Mouse (Mus musculus): Measurements from ENCODE around the gene Bmt2. TPM values are rescaled to one million over a fixed set of nuclear protein-coding genes. Genes with fewer than 3 reads are reported as not detected.
A peak's percentile ranks its signal among the peaks of the same experiment; 100 is the strongest.

Bmt2 gene
- polyA plus RNA-seq (2015; fragmentation: Nextera tagmentation; extraction: Ambion mirVana) = 4.6 and 9.2 TPM in 2 replicates

DNA sequence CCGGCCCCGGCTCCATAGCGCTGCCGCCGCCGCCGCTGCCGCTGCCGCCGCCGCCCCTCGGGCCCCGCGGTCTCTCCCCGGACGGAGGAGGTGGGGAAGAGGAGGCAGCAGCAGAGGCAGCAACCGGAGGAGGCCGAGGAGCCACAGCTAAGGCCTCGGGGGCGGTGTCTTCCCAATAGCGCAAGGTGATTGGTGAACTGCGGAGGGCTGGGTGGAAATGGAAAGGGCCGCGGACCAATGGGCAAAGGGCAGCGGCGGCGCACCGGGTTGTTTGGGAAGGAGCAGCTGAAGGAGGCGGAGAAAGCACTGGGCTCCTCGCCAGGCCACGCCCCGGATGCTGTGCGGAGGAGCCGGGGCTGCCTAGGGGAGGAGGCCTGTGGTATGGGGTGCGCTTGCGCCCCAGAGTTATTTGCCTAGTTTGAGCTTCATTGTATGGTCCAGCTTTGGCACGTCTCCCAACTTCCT is at the start of gene Bmt2:
Gene Bmt2, minus strand, starts transcription at position 149 of the 465 bp plus-strand sequence.
- 0% methylated on average over 33 of the region's 37 CpGs for WGBS
- ATAC-seq = peak; percentile 100
- Histone ChIP-seq H3K4me2 (ENCODE audit: low read depth, low read length) (peak within 1 kb of the TSS; percentile 86), H3K27ac (ENCODE audit: low read length) (peak within 1 kb of the TSS; percentile 93), H3K4me3 (ENCODE audit: low read length) (peak within 1 kb of the TSS; percentile 94), H3K9ac (ENCODE audit: low read depth, low read length) (peak within 1 kb of the TSS; percentile 98), H3K9me3 (ENCODE audit: control insufficient read depth, low read length) (no peaks in the 10 kb centered on the region), H3K4me1 (ENCODE audit: control insufficient read depth, insufficient read depth, low read length) (no peaks in the 10 kb centered on the region; the same call in 1 of the 2 replicates), H3K27me3 (replicated peaks; ENCODE audit: control insufficient read depth, insufficient read depth, low read length) (no peaks in the 10 kb centered on the region), H3K36me3 (ENCODE audit: control insufficient read depth, insufficient read depth, low read length) (no peaks in the 10 kb centered on the region)

DNA sequence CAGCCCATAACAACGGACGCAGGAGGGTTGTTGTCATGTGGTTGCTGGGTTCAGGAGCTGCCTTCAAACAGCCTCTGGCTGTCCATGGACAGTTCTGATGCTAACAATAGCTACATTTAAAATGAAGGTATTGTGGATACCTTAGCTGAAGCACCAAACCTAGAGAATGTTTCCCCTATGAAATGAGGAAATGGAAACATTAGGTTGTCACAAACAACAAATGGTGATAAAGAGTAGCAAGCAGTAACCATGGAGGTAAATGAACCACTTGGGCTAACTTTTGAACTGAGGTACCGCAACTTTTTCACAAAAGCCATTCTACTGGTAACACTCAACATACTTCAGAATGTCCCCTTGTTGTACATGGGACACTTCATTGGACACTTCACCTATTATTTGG is 44.4 kb upstream of the Bmt2 start:
- H3K9me3 ChIP-seq (ENCODE audit: control insufficient read depth, low read length) = no peaks in the 10 kb centered on the region
- H3K36me3 ChIP-seq (ENCODE audit: control insufficient read depth, insufficient read depth, low read length) = no peaks in the 10 kb centered on the region
- no peak overlapping the region for H3K4me3 ChIP-seq (ENCODE audit: low read length)
- no peak overlapping the region for H3K9ac ChIP-seq (ENCODE audit: low read depth, low read length)
- H3K27me3 ChIP-seq (replicated peaks; ENCODE audit: control insufficient read depth, insufficient read depth, low read length) = no peaks in the 10 kb centered on the region
- no peak overlapping the region for H3K27ac ChIP-seq (ENCODE audit: low read length)
- no peak for ATAC-seq
- H3K4me1 ChIP-seq (ENCODE audit: control insufficient read depth, insufficient read depth, low read length) = no peaks in the 10 kb centered on the region
- 95% methylated on average over 3 of the region's 3 CpGs for WGBS
- H3K4me2 ChIP-seq (ENCODE audit: low read depth, low read length) = no peak overlapping the region

DNA sequence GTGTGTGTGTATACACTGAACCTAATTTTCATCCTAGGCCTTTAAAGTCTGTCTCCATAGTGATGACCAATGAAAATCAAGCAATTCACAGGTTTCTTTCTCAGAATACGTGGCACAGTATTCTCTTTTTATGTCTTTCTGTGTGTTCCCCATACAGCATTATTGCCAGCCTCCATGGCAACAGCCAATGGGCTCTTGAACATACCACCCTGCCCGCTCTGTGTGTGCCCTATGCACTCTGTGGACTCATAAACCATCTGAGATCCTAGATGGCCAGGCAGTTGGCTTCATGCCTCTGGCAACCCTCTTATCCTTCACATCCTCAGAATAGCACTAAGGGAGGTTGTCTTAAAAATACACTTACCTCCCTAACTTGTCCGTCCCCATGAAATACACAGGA is 37.1 kb upstream of the Bmt2 start:
- no peak overlapping the region for H3K9ac ChIP-seq (ENCODE audit: low read depth, low read length)
- H3K27ac ChIP-seq (ENCODE audit: low read length) = no peak overlapping the region
- WGBS = 82% methylated on average over 3 of the region's 3 CpGs
- no peaks in the 10 kb centered on the region for H3K27me3 ChIP-seq (replicated peaks; ENCODE audit: control insufficient read depth, insufficient read depth, low read length)
- H3K9me3 ChIP-seq (ENCODE audit: control insufficient read depth, low read length) = no peaks in the 10 kb centered on the region
- no peak overlapping the region for H3K4me3 ChIP-seq (ENCODE audit: low read length)
- H3K36me3 ChIP-seq (ENCODE audit: control insufficient read depth, insufficient read depth, low read length) = no peaks in the 10 kb centered on the region
- H3K4me1 ChIP-seq (ENCODE audit: control insufficient read depth, insufficient read depth, low read length) = no peaks in the 10 kb centered on the region
- H3K4me2 ChIP-seq (ENCODE audit: low read depth, low read length) = no peak overlapping the region
- no peak for ATAC-seq

DNA sequence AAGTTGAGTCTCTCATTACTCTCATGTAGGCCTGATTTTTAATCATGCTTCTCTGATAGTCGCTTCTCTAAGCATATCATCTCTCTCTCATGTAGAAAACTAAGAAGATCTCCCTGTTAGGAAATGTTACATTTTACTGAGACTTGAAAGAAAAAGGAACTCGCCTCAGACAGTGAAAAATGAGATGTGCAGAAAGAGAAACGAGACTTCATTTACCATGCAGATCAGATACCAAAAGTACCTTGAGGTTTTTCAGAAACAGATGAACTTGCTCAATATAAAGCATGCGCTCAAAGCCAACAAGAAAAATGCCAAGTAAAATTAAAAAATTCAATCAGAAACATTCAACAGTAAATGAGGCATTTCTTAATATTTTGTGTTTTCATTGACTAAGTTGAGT is 19.1 kb upstream of the Bmt2 start:
- Histone ChIP-seq H3K27ac (ENCODE audit: low read length) (no peak overlapping the region), H3K36me3 (ENCODE audit: control insufficient read depth, insufficient read depth, low read length) (no peaks in the 10 kb centered on the region), H3K27me3 (replicated peaks; ENCODE audit: control insufficient read depth, insufficient read depth, low read length) (no peaks in the 10 kb centered on the region), H3K4me1 (ENCODE audit: control insufficient read depth, insufficient read depth, low read length) (no peaks in the 10 kb centered on the region), H3K4me2 (ENCODE audit: low read depth, low read length) (no peak overlapping the region), H3K4me3 (ENCODE audit: low read length) (no peak overlapping the region), H3K9me3 (ENCODE audit: control insufficient read depth, low read length) (no peaks in the 10 kb centered on the region), H3K9ac (ENCODE audit: low read depth, low read length) (no peak overlapping the region)
- ATAC-seq = no peak
- WGBS = 82% methylated on average over 4 of the region's 4 CpGs

DNA sequence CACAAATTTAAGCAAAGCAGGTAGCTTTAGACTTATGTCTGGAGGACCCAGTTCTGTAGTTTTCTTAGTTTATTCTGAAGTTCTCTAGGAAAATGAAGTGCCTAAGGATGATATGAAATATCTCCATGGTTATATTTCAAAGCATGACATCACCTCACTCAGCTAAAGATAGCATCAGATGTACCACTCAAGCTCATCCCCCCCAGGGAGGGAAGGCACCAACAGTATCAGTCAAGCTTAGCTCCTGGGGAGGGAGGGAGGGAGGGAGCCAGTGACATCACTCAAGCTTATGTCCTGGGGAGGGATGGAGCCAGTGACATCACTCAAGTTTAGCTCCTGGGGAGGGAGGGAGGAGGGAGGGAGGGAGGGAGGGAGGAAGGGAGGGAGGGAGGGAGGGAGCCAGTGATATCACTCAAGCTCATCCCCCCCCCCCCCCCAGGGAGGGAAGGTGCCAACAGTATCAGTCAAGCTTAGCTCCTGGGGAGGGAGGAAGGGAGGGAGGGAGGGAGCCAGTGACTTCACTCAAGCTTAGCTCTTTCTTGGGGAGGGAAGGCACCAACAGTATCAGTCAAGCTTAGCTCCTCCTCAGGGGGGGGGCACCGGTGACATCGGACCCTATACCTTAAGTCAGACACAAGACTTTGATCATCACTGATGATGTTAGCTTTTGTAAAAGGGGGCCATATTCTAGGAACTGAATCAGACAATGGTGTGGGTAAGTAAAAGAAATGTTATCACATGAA is 17.5 kb upstream of the Bmt2 start:
- no peak overlapping the region for H3K4me3 ChIP-seq (ENCODE audit: low read length)
- H3K27ac ChIP-seq (ENCODE audit: low read length) = no peak overlapping the region
- H3K9ac ChIP-seq (ENCODE audit: low read depth, low read length) = no peak overlapping the region
- H3K27me3 ChIP-seq (replicated peaks; ENCODE audit: control insufficient read depth, insufficient read depth, low read length) = no peaks in the 10 kb centered on the region
- 81% methylated on average over 2 of the region's 2 CpGs for WGBS
- no peak for ATAC-seq
- no peaks in the 10 kb centered on the region for H3K9me3 ChIP-seq (ENCODE audit: control insufficient read depth, low read length)
- no peaks in the 10 kb centered on the region for H3K4me1 ChIP-seq (ENCODE audit: control insufficient read depth, insufficient read depth, low read length)
- H3K4me2 ChIP-seq (ENCODE audit: low read depth, low read length) = no peak overlapping the region
- H3K36me3 ChIP-seq (ENCODE audit: control insufficient read depth, insufficient read depth, low read length) = no peaks in the 10 kb centered on the region

DNA sequence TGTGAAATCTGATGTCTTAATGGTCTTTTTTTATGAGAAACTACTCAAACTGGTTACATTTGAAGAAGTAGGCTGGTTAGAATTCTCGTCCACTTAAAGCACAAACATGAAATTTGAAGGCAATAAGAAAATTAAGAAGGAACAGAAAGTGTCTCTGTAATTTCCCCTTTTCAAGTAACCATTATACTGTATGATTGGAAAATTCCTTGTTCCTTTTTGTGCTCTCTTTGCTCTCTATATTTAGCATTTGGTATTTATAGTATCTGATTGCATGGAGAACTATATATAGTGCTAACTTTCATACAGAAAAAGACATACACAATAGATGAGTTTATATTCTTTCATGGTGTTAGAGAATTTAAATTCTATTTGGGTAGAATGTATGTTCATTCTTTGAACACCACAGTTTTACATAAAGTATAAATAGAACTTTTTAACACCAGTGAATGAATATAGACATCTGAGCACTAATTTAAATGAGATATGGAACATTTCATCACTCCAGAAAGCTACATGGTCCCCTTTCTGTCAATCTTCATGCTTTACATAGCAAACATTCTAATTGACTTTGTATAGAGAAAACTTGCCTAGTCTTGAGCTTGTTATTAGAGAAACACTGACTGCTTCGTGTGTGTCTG is 14.0 kb upstream of the Bmt2 start:
- no peaks in the 10 kb centered on the region for H3K4me1 ChIP-seq (ENCODE audit: control insufficient read depth, insufficient read depth, low read length)
- ATAC-seq = no peak
- H3K27me3 ChIP-seq (replicated peaks; ENCODE audit: control insufficient read depth, insufficient read depth, low read length) = no peaks in the 10 kb centered on the region
- WGBS = 70% methylated on average over 2 of the region's 2 CpGs
- no peak overlapping the region for H3K4me2 ChIP-seq (ENCODE audit: low read depth, low read length)
- no peaks in the 10 kb centered on the region for H3K36me3 ChIP-seq (ENCODE audit: control insufficient read depth, insufficient read depth, low read length)
- no peak overlapping the region for H3K9ac ChIP-seq (ENCODE audit: low read depth, low read length)
- no peak overlapping the region for H3K4me3 ChIP-seq (ENCODE audit: low read length)
- no peaks in the 10 kb centered on the region for H3K9me3 ChIP-seq (ENCODE audit: control insufficient read depth, low read length)
- H3K27ac ChIP-seq (ENCODE audit: low read length) = no peak overlapping the region

DNA sequence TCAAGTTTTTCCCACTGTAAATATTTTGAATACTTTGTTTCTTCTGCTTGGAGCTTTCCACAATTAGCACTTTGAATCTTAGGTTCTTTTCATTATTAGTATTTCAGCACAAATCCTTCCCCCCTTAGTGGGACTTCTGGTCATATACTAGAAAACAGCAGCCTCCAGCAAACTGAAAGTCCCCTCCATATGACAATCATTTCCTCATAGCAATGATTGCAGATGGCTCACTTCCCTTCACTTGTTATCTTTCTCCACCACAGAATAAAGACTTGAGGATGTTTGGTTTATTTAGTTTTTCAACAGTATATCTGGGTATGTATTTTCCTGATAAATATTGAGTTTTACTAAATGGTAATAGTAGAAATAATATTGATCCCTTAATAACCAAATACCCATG is 12.6 kb upstream of the Bmt2 start:
- no peak for ATAC-seq
- Histone ChIP-seq H3K27ac (ENCODE audit: low read length) (no peak overlapping the region), H3K36me3 (ENCODE audit: control insufficient read depth, insufficient read depth, low read length) (no peaks in the 10 kb centered on the region), H3K4me2 (ENCODE audit: low read depth, low read length) (no peak overlapping the region), H3K9me3 (ENCODE audit: control insufficient read depth, low read length) (no peaks in the 10 kb centered on the region), H3K4me1 (ENCODE audit: control insufficient read depth, insufficient read depth, low read length) (no peaks in the 10 kb centered on the region), H3K27me3 (replicated peaks; ENCODE audit: control insufficient read depth, insufficient read depth, low read length) (no peaks in the 10 kb centered on the region), H3K4me3 (ENCODE audit: low read length) (no peak overlapping the region), H3K9ac (ENCODE audit: low read depth, low read length) (no peak overlapping the region)

DNA sequence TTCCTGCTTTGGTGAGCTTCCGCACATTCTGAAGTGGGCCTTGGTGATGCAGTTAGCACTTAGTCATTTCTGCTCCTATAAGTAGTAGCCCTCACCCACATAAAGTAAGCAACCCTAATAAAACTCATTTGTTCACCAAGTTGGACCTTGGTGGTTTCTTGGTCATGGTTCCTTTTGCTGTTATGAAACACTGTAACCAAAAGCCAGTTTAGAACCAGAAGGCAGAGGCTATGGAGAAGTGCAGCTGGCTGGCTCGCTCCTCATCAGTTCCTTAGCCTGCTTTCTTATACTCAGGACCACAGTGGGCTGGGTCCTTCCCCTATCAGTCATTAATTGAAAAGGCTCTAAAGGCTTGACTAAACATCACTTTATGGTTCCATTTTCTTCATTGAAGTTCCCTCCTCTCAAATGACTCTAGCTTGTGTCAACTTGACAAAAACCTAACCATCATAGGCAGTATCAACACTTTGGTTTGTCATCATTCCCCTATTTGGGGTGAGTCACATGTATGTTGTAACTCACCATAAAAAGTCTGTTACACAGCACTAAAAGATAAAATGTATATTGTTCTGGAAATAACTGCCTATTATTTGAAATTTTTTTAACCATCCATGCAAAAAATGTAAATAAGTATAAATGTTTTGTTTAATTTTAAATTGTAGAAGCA is 6.3 kb upstream of the Bmt2 start:
- no peak for ATAC-seq
- Histone ChIP-seq H3K9me3 (ENCODE audit: control insufficient read depth, low read length) (no peaks in the 10 kb centered on the region), H3K4me3 (ENCODE audit: low read length) (no peak overlapping the region), H3K4me1 (ENCODE audit: control insufficient read depth, insufficient read depth, low read length) (no peaks in the 10 kb centered on the region), H3K27me3 (replicated peaks; ENCODE audit: control insufficient read depth, insufficient read depth, low read length) (no peaks in the 10 kb centered on the region), H3K27ac (ENCODE audit: low read length) (no peak overlapping the region), H3K36me3 (ENCODE audit: control insufficient read depth, insufficient read depth, low read length) (no peaks in the 10 kb centered on the region), H3K4me2 (ENCODE audit: low read depth, low read length) (no peak overlapping the region), H3K9ac (ENCODE audit: low read depth, low read length) (no peak overlapping the region)
- 92% methylated on average over 2 of the region's 2 CpGs for WGBS

DNA sequence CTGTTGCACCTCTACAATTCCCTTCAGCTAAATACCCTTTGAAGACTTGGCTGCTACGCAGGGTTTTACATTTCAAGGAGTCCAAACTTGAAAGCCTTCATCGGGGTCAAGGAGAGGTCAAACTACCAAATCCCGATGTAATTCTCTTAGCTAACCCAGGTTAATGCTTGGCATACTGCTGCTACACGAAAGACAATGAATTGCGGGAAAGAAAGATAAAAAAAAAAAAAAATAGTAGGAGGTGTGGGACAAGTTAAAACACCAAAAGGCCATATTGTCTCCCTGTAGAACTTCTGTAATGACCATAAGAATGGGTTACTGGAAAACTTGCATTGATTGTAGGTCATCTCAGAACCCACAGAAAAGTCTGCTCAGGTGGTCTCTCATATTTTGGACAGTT is 583 bp upstream of the Bmt2 start:
- Histone ChIP-seq H3K4me2 (ENCODE audit: low read depth, low read length) (peak overlapping the region; percentile 71), H3K27ac (ENCODE audit: low read length) (peak overlapping the region; percentile 45; the same call in 1 of the 2 replicates), H3K9me3 (ENCODE audit: control insufficient read depth, low read length) (no peaks in the 10 kb centered on the region), H3K27me3 (replicated peaks; ENCODE audit: control insufficient read depth, insufficient read depth, low read length) (no peaks in the 10 kb centered on the region), H3K36me3 (ENCODE audit: control insufficient read depth, insufficient read depth, low read length) (no peaks in the 10 kb centered on the region), H3K4me1 (ENCODE audit: control insufficient read depth, insufficient read depth, low read length) (no peaks in the 10 kb centered on the region; the same call in 1 of the 2 replicates), H3K9ac (ENCODE audit: low read depth, low read length) (peak overlapping the region; percentile 98), H3K4me3 (ENCODE audit: low read length) (peak overlapping the region; percentile 94)
- no peak for ATAC-seq
- 13% methylated on average over 5 of the region's 5 CpGs for WGBS
